Mouse (Mus musculus) olfactory bulb, adult 2 months (tissue): ENCODE measurements around the gene Ssbp2.

Experiments used
- CTCF ChIP-seq: fragments of 200-500 bp; IDR thresholded peaks from 2 replicates; pipeline ENCODE4 v1.5.1; 2012; ENCODE audit warnings: low read depth, mild to moderate bottlenecking, low read length, moderate library complexity; ENCODE audit not compliant: insufficient read depth
- POLR2A ChIP-seq: fragments of 200-500 bp; IDR thresholded peaks from 2 replicates; pipeline ENCODE4 v1.6.1; 2012; ENCODE audit warnings: mild to moderate bottlenecking, low read depth, low read length, moderate library complexity; ENCODE audit not compliant: insufficient read depth

DNA sequence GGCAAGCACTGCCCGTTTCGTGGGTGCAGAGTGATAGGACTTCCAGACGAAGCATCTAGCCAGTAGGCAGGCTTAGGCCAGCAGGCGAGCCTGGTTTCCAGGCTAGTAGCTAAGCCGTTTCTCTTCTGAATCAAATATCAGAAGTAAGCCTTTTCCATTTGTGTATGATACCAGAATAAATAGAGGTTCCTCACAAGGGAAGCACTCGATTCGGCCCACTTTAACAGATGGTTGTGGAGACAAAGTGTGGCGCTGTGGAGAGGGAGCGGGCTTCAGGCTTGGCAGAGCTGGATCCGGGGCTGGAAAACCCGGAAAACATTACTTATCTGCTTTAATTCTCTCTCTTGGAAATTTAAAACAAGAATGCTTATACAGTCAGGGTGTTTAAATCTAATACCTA lies 27.1 kb upstream of the Ssbp2 start:
- TF ChIP-seq CTCF (no peak), POLR2A (no peak)
